Mouse (Mus musculus) cerebellum, postnatal 14 days (tissue): Measurements from ENCODE around the gene Ptpn3.
A peak's percentile ranks its signal among the peaks of the same experiment; 100 is the strongest.

Experiments
- DNase-seq, 2 experiments: peaks; one replicate each; pipeline ENCODE4 v3.0.0; 2021; ENCODE audit warnings: mixed read lengths in 2 of 2

Ptpn3 gene

DNA sequence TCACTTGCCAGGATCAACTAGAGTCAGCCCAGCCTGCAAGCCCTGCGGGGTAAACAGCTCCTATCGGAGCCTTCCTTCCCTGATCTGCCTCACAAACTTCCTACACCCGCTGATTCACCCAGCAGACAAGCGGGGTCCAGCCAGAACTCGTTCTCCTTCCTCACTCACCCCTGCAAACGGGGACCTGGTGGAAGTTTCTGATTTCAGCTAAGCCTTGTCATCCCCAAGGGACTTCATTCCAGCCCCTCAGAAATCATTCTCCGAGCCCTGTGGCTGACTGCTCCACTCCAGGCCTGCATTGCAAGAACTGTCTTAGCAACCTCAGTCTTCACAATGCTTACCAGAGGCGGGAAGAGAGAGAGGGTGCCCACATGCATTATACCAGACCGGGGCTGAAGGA is 39.8 kb downstream of the Ptpn3 start:
- no peak for DNase-seq

- no peak for DNase-seq
Observed at GRCm38 (mm10) chr4:57258159-57259035, 43.2 kb downstream of the Ptpn3 start.

- DNase-seq: no peak
Observed at GRCm38 (mm10) chr4:57257409-57257808, 44.2 kb downstream of the Ptpn3 start.

GRCm38 (mm10) chr4:57256761-57257160 is 44.9 kb downstream of the Ptpn3 start:
- DNase-seq: peak; percentile 91 to 94

GRCm38 (mm10) chr4:57254412-57254811 is 47.2 kb downstream of the Ptpn3 start:
- no peak for DNase-seq

GRCm38 (mm10) chr4:57250636-57251035 is 51.0 kb downstream of the Ptpn3 start:
- DNase-seq: peak; percentile 28 to 50

GRCm38 (mm10) chr4:57249108-57249507 is 52.5 kb downstream of the Ptpn3 start:
- DNase-seq: no peak

DNA sequence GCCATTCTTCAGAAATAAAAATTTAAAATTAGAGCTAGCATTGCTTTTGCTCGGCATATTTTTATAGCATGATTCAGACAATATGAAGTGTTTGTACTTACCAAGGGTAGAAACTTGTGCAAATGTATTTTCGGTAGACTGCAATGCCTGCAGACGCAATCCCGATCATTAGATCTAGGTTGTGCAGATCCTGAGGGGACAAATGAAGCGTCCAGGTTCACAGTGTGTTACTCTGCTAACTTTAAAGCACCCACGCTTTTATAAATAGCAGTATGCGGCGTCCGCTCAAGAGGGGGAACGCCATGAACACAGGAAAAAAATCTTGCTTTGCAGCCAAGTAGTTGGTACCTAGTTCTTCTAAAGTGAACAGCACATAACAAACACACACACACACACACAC is 56.8 kb downstream of the Ptpn3 start:
- DNase-seq: no peak

DNA sequence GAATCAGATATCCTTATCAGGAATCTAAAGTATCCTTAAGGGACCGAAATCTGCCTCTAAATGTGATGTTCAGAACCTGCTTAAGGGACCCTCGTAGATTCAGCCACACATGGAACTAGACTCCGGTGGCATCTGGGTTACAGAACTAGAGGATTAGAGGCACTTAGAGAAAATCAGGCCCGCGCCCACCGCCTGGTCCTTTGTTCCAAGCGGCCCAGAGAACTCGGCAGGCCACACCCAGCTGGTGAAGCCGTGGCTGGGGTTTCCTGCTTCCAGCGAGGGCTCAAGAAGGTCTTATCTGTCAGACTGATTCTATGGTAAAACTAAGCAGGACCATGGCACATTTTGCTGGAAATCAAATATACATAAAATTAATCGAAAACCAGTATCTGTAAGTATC is 58.3 kb downstream of the Ptpn3 start:
- no peak for DNase-seq

GRCm38 (mm10) chr4:57240934-57241333 is 60.7 kb downstream of the Ptpn3 start:
- peak; percentile 57 to 63 for DNase-seq

GRCm38 (mm10) chr4:57240100-57240499 is 61.5 kb downstream of the Ptpn3 start:
- DNase-seq: peak in 1 of 2 experiments; percentile 19

DNA sequence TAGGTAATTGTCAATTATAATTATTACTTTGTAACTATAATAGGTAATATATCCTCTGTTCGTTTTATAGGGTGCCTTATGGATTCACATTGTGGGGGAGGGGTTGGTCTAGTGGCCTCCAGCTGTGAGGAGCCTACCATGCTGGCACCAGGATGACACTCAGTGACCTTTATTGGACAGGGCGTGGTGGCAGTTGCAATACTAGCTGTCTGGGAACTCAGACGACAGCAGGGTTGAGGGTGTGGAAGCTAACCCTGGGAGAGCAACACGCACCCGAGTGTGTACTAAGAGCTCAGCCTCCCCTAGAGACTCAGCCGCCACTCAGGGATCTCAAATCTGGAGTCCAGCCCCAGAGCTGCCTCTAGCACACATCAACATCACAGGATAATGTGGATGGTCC is 62.5 kb downstream of the Ptpn3 start:
- DNase-seq: no peak

DNA sequence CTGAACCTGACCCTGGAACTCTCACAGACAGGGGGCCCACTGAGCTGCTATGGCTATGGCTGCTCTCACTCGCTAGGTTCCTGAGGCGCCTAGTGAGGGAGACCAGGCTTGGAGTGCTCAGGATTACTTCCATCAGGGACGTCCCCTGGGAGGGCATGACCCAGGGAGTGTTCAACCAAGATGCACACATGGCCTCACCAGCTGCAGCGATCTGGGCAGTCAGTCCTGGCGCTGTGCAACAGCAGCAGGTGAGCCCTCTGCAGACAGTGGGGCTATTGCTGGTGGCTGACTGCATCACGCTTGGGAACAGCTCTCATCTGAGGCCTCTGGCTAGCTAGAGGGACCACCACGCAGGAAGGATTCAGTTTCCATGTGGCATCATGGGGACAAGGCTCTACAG is 63.5 kb downstream of the Ptpn3 start:
- DNase-seq: no peak

- peak in 1 of 2 experiments; percentile 31 for DNase-seq
Observed at GRCm38 (mm10) chr4:57236513-57236912, 65.1 kb downstream of the Ptpn3 start.

DNA sequence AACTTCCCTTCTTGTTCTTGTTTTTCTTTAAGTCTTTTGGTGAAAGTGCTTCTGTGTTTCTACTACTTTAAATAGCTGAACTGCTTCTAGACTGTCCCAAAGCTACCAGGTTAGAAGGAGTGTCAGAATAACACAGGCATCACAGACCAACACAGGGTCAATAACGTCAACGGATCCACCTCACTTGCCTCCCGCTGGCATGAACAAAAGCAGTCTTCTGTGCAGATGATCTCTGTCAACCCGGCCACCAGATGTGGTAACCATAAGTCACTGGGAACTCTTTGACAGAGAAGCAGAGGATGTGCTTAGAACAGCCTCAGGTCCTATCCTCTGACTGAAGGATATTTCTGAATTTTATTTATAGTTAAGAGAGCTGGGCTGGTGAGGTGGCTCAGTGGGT is 65.9 kb downstream of the Ptpn3 start:
- no peak for DNase-seq

DNA sequence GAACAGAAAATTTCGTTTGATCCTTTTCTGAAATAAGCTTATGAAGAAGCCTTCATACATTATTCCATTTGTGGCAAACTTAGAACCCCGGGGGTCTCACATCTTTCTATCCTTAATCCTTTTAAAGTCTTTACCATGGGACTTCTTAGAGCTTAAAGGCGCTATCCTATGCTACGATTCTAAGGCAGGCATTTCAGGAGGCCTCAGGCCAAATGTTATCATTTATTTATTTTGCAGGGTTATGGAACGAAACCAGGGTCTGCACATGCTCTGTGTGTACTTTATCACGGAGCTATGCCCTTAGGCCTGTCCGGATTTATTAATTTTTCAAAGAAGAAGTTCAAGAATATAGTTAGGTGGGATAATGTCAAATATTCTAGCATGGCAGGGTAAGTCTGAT is 67.3 kb downstream of the Ptpn3 start:
- no peak for DNase-seq

DNA sequence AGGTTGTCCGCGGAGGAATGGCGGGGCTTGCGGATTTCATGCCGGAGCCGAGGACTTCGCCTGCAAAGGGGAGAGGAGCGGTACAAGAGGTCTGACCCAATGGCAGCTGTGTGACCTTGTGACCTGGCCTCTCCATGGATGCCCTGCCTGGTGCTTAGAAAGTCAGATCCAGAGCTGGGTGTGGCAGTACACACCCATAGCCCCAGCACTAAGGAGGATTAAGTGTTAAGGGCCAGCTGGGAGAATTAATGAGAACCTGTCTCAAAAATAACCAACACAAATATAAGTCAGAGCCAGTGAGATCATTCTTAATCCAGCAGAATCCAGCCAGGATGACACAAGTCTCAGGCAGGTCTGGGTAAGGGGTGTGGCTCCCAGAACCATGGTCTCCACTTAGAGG is 69.2 kb downstream of the Ptpn3 start:
- DNase-seq: no peak

GRCm38 (mm10) chr4:57231323-57231722 is 70.3 kb downstream of the Ptpn3 start:
- DNase-seq: peak; percentile 22 to 42

GRCm38 (mm10) chr4:57230341-57230740 is 71.3 kb downstream of the Ptpn3 start:
- no peak for DNase-seq

DNA sequence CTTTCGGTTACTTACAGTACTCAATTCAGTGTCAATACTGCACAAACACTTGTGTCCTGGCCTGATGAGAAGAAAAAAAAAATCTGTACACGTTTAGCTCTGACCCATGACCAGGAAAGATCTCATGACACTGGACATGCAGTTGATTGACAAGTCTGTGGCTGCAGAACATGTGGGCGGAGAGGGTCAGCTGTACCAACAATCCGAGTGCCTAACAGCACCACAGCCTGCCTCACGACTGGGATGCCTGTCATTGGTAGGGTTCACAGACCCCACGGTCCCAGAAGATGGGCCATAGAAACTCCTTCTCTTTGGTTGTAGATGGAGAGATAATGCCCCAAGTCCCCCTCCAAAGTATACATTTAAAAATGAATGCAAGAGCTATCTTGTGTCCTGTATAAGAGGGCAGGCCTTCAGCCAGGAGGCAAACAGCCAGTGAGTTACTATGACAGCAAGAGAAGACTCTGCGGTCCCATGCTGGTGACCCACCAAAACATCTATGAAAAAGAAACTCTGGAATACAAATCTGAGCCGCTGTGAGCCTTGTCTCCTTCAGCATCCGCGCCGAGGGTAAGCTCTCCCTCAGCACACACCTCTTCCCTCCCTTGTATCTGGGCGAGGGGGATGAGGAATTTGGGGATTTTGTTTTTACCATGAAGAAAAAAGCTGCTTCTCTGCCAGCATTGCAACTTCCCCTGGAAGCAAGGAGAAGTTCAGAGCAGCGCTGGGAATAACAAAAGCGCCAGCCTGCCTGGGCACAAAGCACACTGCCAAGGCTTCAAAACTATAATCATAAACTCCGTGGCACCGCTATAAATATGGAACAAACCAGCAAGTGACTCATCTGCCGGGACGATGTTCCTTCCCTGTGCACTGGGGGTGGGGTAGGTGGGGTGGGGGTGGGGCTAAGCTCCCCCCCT is 72.8 kb downstream of the Ptpn3 start:
- peak; percentile 21 to 33 for DNase-seq

- DNase-seq: no peak
Observed at GRCm38 (mm10) chr4:57224776-57225175, 76.9 kb downstream of the Ptpn3 start.

- DNase-seq: no peak
Observed at GRCm38 (mm10) chr4:57217746-57218145, 83.9 kb downstream of the Ptpn3 start.

GRCm38 (mm10) chr4:57216535-57216934 is 85.1 kb downstream of the Ptpn3 start:
- DNase-seq: no peak

- no peak for DNase-seq
Observed at GRCm38 (mm10) chr4:57214852-57215251, 86.8 kb downstream of the Ptpn3 start.
